Mouse (Mus musculus): Measurements from ENCODE around the gene Olfr1057. TPM values are rescaled to one million over a fixed set of nuclear protein-coding genes. Genes with fewer than 3 reads are reported as not detected.

Gene Olfr1057
- total and polyA plus RNA-seq, 3 experiments = not detected

- H3K27ac ChIP-seq (ENCODE audit: control insufficient read depth, low read depth, low read length) = no peak within 1 kb of the TSS
- H3K9ac ChIP-seq (ENCODE audit: control insufficient read depth, low read depth, low read length, poor library complexity, severe bottlenecking) = no peak within 1 kb of the TSS
- H3K4me1 ChIP-seq (ENCODE audit: control insufficient read depth in 1 of 2, insufficient read depth in 2 of 2, low read length in 2 of 2) = no peaks in the 10 kb centered on the region
- TF ChIP-seq RCOR1 (IDR thresholded peaks at IDR 0.05; ENCODE audit: low read depth, low read length) (no peak), MYC (IDR thresholded peaks at IDR 0.05; ENCODE audit: low read depth, low read length) (no peak), ETS1 (IDR thresholded peaks at IDR 0.05; ENCODE audit: low read depth, low read length) (no peak), ZMIZ1 (IDR thresholded peaks at IDR 0.05; ENCODE audit: low read depth, low read length) (no peak), TCF12 (IDR thresholded peaks at IDR 0.05; ENCODE audit: low read depth, low read length) (no peak), JUND (IDR thresholded peaks at IDR 0.05; ENCODE audit: low read depth, low read length) (no peak), RAD21 (IDR thresholded peaks at IDR 0.05; ENCODE audit: low read depth, low read length) (no peak), CTCF (IDR thresholded peaks at IDR 0.05 in 2 of 3, conservative IDR thresholded peaks at IDR 0.05 in 1 of 3; ENCODE audit: control insufficient read depth in 1 of 3, insufficient read depth in 1 of 3, low read depth in 2 of 3, low read length in 3 of 3, poor library complexity in 1 of 3, severe bottlenecking in 1 of 3) (no peak), NRF1 (IDR thresholded peaks at IDR 0.05; ENCODE audit: insufficient read depth, low read depth, low read length, poor library complexity, severe bottlenecking) (no peak), USF2 (IDR thresholded peaks at IDR 0.05; ENCODE audit: borderline replicate concordance in 1 of 2, insufficient read depth in 1 of 2, low read depth in 1 of 2, low read length in 2 of 2) (no peak), BHLHE40 (IDR thresholded peaks at IDR 0.05; ENCODE audit: borderline replicate concordance, low read depth, low read length) (no peak), KAT2A (conservative IDR thresholded peaks at IDR 0.05; ENCODE audit: low read depth, low read length) (no peak), ZKSCAN1 (IDR thresholded peaks at IDR 0.05; ENCODE audit: low read depth, low read length) (no peak)
- no peaks in the 10 kb centered on the region for H3K79me2 ChIP-seq (ENCODE audit: control insufficient read depth, insufficient read depth, low read length, poor library complexity)
- no peak for DNase-seq (ENCODE audit: low read depth, low spot score)
- H3K27me3 ChIP-seq (ENCODE audit: control insufficient read depth in 1 of 2, insufficient read depth in 2 of 2, low read length in 2 of 2) = no peaks in the 10 kb centered on the region
- no peaks in the 10 kb centered on the region for H3K9me3 ChIP-seq (replicated peaks; ENCODE audit: insufficient read depth, low read length)
- H3K36me3 ChIP-seq (ENCODE audit: control insufficient read depth in 1 of 2, insufficient read depth in 2 of 2, low read length in 2 of 2) = no peaks in the 10 kb centered on the region
- no peak within 1 kb of the TSS for H3K4me3 ChIP-seq (ENCODE audit: control insufficient read depth in 1 of 2, insufficient read depth in 1 of 2, low read depth in 2 of 2, low read length in 2 of 2)
Observed at GRCm38 (mm10) chr2:86335333-86335732, 42.9 kb downstream of the Olfr1057 start, which contains the start of gene Olfr1054. Gene Olfr1054 (minus strand): TSS chr2:86335433.

Other genes with a start within 250 kb of the Olfr1057 start
- gene Olfr1039, start 242.5 kb downstream of the Olfr1057 start, total RNA-seq (2012; rRNA removed) = not detected in 2 replicates
- gene Olfr1039, start 242.5 kb downstream of the Olfr1057 start, polyA plus RNA-seq (2012; ENCODE audit: insufficient read depth in 1 of 2, insufficient read length in 2 of 2, low read depth in 1 of 2, low replicate concordance in 2 of 2, missing spikeins in 1 of 2) = not detected
- gene Olfr1040, start 231.7 kb downstream of the Olfr1057 start, total RNA-seq (2012; rRNA removed) = not detected in 2 replicates
- not detected for gene Olfr1040, start 231.7 kb downstream of the Olfr1057 start, polyA plus RNA-seq (2012; ENCODE audit: insufficient read depth in 1 of 2, insufficient read length in 2 of 2, low read depth in 1 of 2, low replicate concordance in 2 of 2, missing spikeins in 1 of 2)
- gene Olfr1042, start 216.6 kb downstream of the Olfr1057 start, total RNA-seq (2012; rRNA removed) = not detected in 2 replicates
- gene Olfr1042, start 216.6 kb downstream of the Olfr1057 start, polyA plus RNA-seq (2012; ENCODE audit: insufficient read depth in 1 of 2, insufficient read length in 2 of 2, low read depth in 1 of 2, low replicate concordance in 2 of 2, missing spikeins in 1 of 2) = not detected
- gene Olfr1043, start 210.9 kb downstream of the Olfr1057 start, total RNA-seq (2012; rRNA removed) = not detected in 2 replicates
- not detected for gene Olfr1043, start 210.9 kb downstream of the Olfr1057 start, polyA plus RNA-seq (2012; ENCODE audit: insufficient read depth in 1 of 2, insufficient read length in 2 of 2, low read depth in 1 of 2, low replicate concordance in 2 of 2, missing spikeins in 1 of 2)
- not detected in 2 replicates for gene Olfr1044, start 200.6 kb downstream of the Olfr1057 start, total RNA-seq (2012; rRNA removed)
- not detected for gene Olfr1044, start 200.6 kb downstream of the Olfr1057 start, polyA plus RNA-seq (2012; ENCODE audit: insufficient read depth in 1 of 2, insufficient read length in 2 of 2, low read depth in 1 of 2, low replicate concordance in 2 of 2, missing spikeins in 1 of 2)
- gene Olfr52, start 192.7 kb downstream of the Olfr1057 start, total RNA-seq (2012; rRNA removed) = not detected in 2 replicates
- not detected for gene Olfr52, start 192.7 kb downstream of the Olfr1057 start, polyA plus RNA-seq (2012; ENCODE audit: insufficient read depth in 1 of 2, insufficient read length in 2 of 2, low read depth in 1 of 2, low replicate concordance in 2 of 2, missing spikeins in 1 of 2)
- not detected in 2 replicates for gene Olfr1045, start 175.4 kb downstream of the Olfr1057 start, total RNA-seq (2012; rRNA removed)
- gene Olfr1045, start 175.4 kb downstream of the Olfr1057 start, polyA plus RNA-seq (2012; ENCODE audit: insufficient read depth in 1 of 2, insufficient read length in 2 of 2, low read depth in 1 of 2, low replicate concordance in 2 of 2, missing spikeins in 1 of 2) = not detected
- not detected in 2 replicates for gene Olfr1046, start 159.1 kb downstream of the Olfr1057 start, total RNA-seq (2012; rRNA removed)
- gene Olfr1046, start 159.1 kb downstream of the Olfr1057 start, polyA plus RNA-seq (2012; ENCODE audit: insufficient read depth in 1 of 2, insufficient read length in 2 of 2, low read depth in 1 of 2, low replicate concordance in 2 of 2, missing spikeins in 1 of 2) = not detected
- not detected in 2 replicates for gene Olfr1047, start 147.0 kb downstream of the Olfr1057 start, total RNA-seq (2012; rRNA removed)
- gene Olfr1047, start 147.0 kb downstream of the Olfr1057 start, polyA plus RNA-seq (2012; ENCODE audit: insufficient read depth in 1 of 2, insufficient read length in 2 of 2, low read depth in 1 of 2, low replicate concordance in 2 of 2, missing spikeins in 1 of 2) = not detected
- not detected in 2 replicates for gene Olfr1048, start 138.1 kb downstream of the Olfr1057 start, total RNA-seq (2012; rRNA removed)
- gene Olfr1048, start 138.1 kb downstream of the Olfr1057 start, polyA plus RNA-seq (2012; ENCODE audit: insufficient read depth in 1 of 2, insufficient read length in 2 of 2, low read depth in 1 of 2, low replicate concordance in 2 of 2, missing spikeins in 1 of 2) = not detected
- not detected in 2 replicates for gene Olfr1049, start 120.1 kb downstream of the Olfr1057 start, total RNA-seq (2012; rRNA removed)
- not detected for gene Olfr1049, start 120.1 kb downstream of the Olfr1057 start, polyA plus RNA-seq (2012; ENCODE audit: insufficient read depth in 1 of 2, insufficient read length in 2 of 2, low read depth in 1 of 2, low replicate concordance in 2 of 2, missing spikeins in 1 of 2)
- gene Olfr1051, start 99.3 kb downstream of the Olfr1057 start, total RNA-seq (2012; rRNA removed) = not detected in 2 replicates
- not detected for gene Olfr1051, start 99.3 kb downstream of the Olfr1057 start, polyA plus RNA-seq (2012; ENCODE audit: insufficient read depth in 1 of 2, insufficient read length in 2 of 2, low read depth in 1 of 2, low replicate concordance in 2 of 2, missing spikeins in 1 of 2)
- not detected in 2 replicates for gene Olfr1052, start 85.9 kb downstream of the Olfr1057 start, total RNA-seq (2012; rRNA removed)
- gene Olfr1052, start 85.9 kb downstream of the Olfr1057 start, polyA plus RNA-seq (2012; ENCODE audit: insufficient read depth in 1 of 2, insufficient read length in 2 of 2, low read depth in 1 of 2, low replicate concordance in 2 of 2, missing spikeins in 1 of 2) = not detected
- gene Olfr1053, start 63.1 kb downstream of the Olfr1057 start, total RNA-seq (2012; rRNA removed) = not detected in 2 replicates
- not detected for gene Olfr1053, start 63.1 kb downstream of the Olfr1057 start, polyA plus RNA-seq (2012; ENCODE audit: insufficient read depth in 1 of 2, insufficient read length in 2 of 2, low read depth in 1 of 2, low replicate concordance in 2 of 2, missing spikeins in 1 of 2)
- not detected in 2 replicates for gene Olfr1054, start 43.0 kb downstream of the Olfr1057 start, total RNA-seq (2012; rRNA removed)
- not detected for gene Olfr1054, start 43.0 kb downstream of the Olfr1057 start, polyA plus RNA-seq (2012; ENCODE audit: insufficient read depth in 1 of 2, insufficient read length in 2 of 2, low read depth in 1 of 2, low replicate concordance in 2 of 2, missing spikeins in 1 of 2)
- 0.29 and 0.65 TPM in 2 replicates for gene Olfr1055, start 28.1 kb downstream of the Olfr1057 start, total RNA-seq (2012; rRNA removed)
- not detected for gene Olfr1055, start 28.1 kb downstream of the Olfr1057 start, polyA plus RNA-seq (2012; ENCODE audit: insufficient read depth in 1 of 2, insufficient read length in 2 of 2, low read depth in 1 of 2, low replicate concordance in 2 of 2, missing spikeins in 1 of 2)
- not detected in 2 replicates for gene Olfr1056, start 15.9 kb downstream of the Olfr1057 start, total RNA-seq (2012; rRNA removed)
- not detected for gene Olfr1056, start 15.9 kb downstream of the Olfr1057 start, polyA plus RNA-seq (2012; ENCODE audit: insufficient read depth in 1 of 2, insufficient read length in 2 of 2, low read depth in 1 of 2, low replicate concordance in 2 of 2, missing spikeins in 1 of 2)
- gene Olfr1058, start 10.2 kb upstream of the Olfr1057 start, total RNA-seq (2012; rRNA removed) = not detected in 2 replicates
- gene Olfr1058, start 10.2 kb upstream of the Olfr1057 start, polyA plus RNA-seq (2012; ENCODE audit: insufficient read depth in 1 of 2, insufficient read length in 2 of 2, low read depth in 1 of 2, low replicate concordance in 2 of 2, missing spikeins in 1 of 2) = not detected
- gene Olfr1061, start 35.7 kb upstream of the Olfr1057 start, total RNA-seq (2012; rRNA removed) = not detected in 2 replicates
- gene Olfr1061, start 35.7 kb upstream of the Olfr1057 start, polyA plus RNA-seq (2012; ENCODE audit: insufficient read depth in 1 of 2, insufficient read length in 2 of 2, low read depth in 1 of 2, low replicate concordance in 2 of 2, missing spikeins in 1 of 2) = not detected
- not detected in 2 replicates for gene Olfr1062, start 48.4 kb upstream of the Olfr1057 start, total RNA-seq (2012; rRNA removed)
- not detected for gene Olfr1062, start 48.4 kb upstream of the Olfr1057 start, polyA plus RNA-seq (2012; ENCODE audit: insufficient read depth in 1 of 2, insufficient read length in 2 of 2, low read depth in 1 of 2, low replicate concordance in 2 of 2, missing spikeins in 1 of 2)
- gene Olfr1065, start 72.2 kb upstream of the Olfr1057 start, total RNA-seq (2012; rRNA removed) = not detected in 2 replicates
- not detected for gene Olfr1065, start 72.2 kb upstream of the Olfr1057 start, polyA plus RNA-seq (2012; ENCODE audit: insufficient read depth in 1 of 2, insufficient read length in 2 of 2, low read depth in 1 of 2, low replicate concordance in 2 of 2, missing spikeins in 1 of 2)
- gene Olfr1066, start 77.9 kb upstream of the Olfr1057 start, total RNA-seq (2012; rRNA removed) = not detected in 2 replicates
- not detected for gene Olfr1066, start 77.9 kb upstream of the Olfr1057 start, polyA plus RNA-seq (2012; ENCODE audit: insufficient read depth in 1 of 2, insufficient read length in 2 of 2, low read depth in 1 of 2, low replicate concordance in 2 of 2, missing spikeins in 1 of 2)
- gene Olfr228, start 109.0 kb upstream of the Olfr1057 start, total RNA-seq (2012; rRNA removed) = not detected in 2 replicates
- gene Olfr228, start 109.0 kb upstream of the Olfr1057 start, polyA plus RNA-seq (2012; ENCODE audit: insufficient read depth in 1 of 2, insufficient read length in 2 of 2, low read depth in 1 of 2, low replicate concordance in 2 of 2, missing spikeins in 1 of 2) = not detected
- gene Olfr1076, start 130.1 kb upstream of the Olfr1057 start, total RNA-seq (2012; rRNA removed) = not detected in 2 replicates
- gene Olfr1076, start 130.1 kb upstream of the Olfr1057 start, polyA plus RNA-seq (2012; ENCODE audit: insufficient read depth in 1 of 2, insufficient read length in 2 of 2, low read depth in 1 of 2, low replicate concordance in 2 of 2, missing spikeins in 1 of 2) = not detected
- not detected in 2 replicates for gene Olfr1079, start 164.1 kb upstream of the Olfr1057 start, total RNA-seq (2012; rRNA removed)
- gene Olfr1079, start 164.1 kb upstream of the Olfr1057 start, polyA plus RNA-seq (2012; ENCODE audit: insufficient read depth in 1 of 2, insufficient read length in 2 of 2, low read depth in 1 of 2, low replicate concordance in 2 of 2, missing spikeins in 1 of 2) = not detected
- not detected in 2 replicates for gene Olfr1080, start 179.8 kb upstream of the Olfr1057 start, total RNA-seq (2012; rRNA removed)
- not detected for gene Olfr1080, start 179.8 kb upstream of the Olfr1057 start, polyA plus RNA-seq (2012; ENCODE audit: insufficient read depth in 1 of 2, insufficient read length in 2 of 2, low read depth in 1 of 2, low replicate concordance in 2 of 2, missing spikeins in 1 of 2)
- not detected in 2 replicates for gene Olfr1082, start 220.6 kb upstream of the Olfr1057 start, total RNA-seq (2012; rRNA removed)
- not detected for gene Olfr1082, start 220.6 kb upstream of the Olfr1057 start, polyA plus RNA-seq (2012; ENCODE audit: insufficient read depth in 1 of 2, insufficient read length in 2 of 2, low read depth in 1 of 2, low replicate concordance in 2 of 2, missing spikeins in 1 of 2)